Mouse (Mus musculus): ENCODE measurements around the gene Armc6.

The Armc6 gene

GRCm38 (mm10) chr8:70188707-70189106 lies 45.6 kb downstream of the Armc6 start:
- DNase-seq = no peak

DNA sequence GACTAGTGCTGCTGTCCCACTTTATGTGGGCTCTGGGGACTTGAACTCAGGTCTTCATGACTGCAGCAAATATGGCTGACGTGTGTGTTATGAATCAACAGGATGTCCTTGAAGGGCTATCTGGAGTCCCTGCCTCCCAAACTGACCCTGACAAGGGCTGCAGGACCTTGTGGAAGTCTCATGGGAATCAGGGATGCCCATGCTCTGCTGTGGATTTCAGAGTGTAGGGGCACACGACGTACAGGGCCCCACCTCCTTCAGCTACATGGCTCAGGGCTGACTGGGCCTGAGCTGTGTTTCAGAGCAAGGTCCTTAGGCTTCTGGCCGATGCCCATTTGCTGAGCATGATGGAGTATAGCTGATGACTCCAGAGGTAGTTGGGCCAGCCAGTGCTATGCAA lies 51.1 kb downstream of the Armc6 start:
- DNase-seq = no peak

DNA sequence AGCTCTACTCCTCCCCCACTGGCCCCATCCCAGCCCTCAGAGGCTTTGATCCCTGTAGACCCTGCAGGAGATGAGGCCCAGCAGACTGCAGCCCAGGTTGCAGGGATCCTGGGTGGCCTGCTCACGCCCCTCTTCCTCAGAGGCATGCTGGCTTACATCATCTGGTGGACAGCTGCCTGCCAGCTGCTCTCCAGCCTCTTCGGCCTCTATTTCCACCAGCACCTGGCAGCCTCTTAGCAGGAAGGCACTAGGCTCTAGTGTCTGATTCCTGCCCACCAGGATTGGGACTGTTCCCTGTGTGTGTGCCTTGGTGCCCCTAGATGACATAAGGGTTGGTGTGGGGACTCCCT lies 52.4 kb downstream of the Armc6 start:
- no peak for DNase-seq

DNA sequence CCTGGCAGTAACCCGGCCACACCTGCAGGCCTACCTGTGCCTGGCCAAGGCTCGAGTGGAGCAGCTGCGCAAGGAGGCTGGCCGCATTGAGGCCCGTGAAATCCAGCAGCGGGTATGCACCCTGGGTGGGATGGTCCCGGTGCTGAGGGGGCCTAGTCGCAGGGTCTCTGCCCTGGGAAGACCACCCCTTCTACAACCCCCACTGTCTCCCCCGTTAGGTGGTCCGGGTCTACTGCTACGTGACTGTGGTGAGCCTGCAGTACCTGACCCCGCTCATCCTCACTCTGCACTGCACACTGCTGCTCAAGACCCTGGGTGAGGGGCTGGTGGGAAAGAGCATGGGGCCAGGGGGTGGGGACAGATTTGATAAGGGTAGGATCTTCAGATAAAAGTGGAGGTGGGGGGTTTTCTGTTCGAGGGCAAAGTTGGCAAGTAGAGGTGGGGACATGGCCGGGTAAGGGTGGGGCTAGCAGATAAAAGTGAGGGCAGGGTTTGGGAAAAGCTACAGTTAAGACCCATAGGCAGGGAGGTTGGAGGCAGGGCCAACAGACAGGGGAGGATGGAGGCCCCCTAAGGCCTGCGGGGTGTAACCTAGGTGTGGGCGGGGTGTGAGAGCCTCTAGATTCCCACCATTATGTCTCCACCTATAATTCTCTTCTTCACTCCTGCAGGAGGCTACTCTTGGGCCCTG lies 52.9 kb downstream of the Armc6 start:
- DNase-seq = no peak

DNA sequence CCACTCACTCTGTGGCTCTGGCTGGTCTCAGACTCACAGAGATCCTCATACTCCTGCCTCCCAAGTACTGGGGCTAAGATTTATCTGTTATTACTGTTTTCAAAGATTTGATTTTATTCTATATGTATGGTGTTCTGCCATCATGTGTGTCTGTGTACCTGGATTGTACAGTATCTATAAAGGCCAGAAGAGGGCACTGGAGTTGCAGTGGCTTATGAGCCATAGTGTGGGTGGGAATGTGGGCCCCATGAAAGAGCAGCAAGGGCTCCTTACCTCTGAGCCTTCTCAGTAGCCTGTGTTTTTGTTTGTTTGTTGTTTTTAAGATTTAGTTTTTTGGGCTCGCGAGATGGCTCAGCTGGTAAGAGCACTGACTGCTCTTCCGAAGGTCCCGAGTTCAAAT lies 55.2 kb downstream of the Armc6 start:
- DNase-seq = no peak

- DNase-seq = no peak
These were observed 56.0 kb downstream of the Armc6 start for GRCm38 (mm10) chr8:70178231-70178630.

DNA sequence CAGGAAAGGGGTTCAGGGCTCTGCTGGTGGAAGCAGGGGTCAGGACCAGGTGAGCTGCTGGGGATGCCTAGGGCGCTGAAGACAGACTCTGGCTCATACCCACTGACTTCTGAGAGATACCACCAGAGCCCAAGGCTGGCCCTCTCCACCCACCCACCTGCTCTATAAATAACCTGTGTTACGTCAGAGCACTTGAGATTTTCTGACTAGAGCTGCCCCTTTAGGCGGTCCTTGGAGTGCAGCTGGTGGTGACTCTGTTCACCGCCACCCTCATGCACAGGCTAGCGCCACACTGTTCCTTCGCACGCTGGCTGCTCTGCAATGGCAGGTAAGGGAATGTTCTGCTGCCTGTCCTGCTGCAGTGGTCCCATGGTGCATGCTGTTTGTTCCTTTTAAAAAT lies 60.2 kb downstream of the Armc6 start:
- DNase-seq = no peak

- DNase-seq = no peak
These were observed 60.9 kb downstream of the Armc6 start for GRCm38 (mm10) chr8:70173320-70173719.

DNA sequence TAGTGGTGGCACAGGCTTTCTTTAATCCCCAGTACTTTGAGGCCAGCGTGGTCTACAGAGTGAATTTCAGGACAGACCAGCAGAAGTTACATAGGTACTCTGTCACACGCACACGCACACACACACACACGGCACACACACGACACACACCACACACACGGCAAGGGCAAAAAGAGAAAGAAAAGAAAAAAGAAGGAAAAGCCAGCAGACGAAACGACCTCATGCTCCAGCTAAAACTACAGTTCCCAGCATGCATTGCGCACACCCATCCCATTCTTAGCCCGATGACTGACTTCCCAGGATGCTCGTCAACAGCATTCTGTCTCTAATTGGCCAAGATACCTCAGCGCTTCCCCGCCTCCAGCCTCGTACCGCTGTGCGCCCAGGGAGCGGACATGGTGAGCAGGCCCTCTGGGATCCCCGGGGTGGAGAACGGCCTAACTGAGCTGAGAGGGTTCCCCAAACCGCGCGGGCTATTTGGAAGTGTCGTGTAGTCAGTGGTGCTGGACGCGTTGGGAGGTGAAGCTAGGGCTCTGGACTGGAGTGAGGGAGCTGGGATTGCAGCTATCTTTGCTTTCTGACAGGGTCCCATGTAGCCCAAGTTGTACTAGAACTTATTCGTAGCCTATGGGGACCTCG lies 62.1 kb downstream of the Armc6 start, which contains the start of gene Tmem161a:
Tmem161a (plus strand) TSS at position 314 of the 639 bp plus-strand sequence.
- DNase-seq = peak; percentile 88

DNA sequence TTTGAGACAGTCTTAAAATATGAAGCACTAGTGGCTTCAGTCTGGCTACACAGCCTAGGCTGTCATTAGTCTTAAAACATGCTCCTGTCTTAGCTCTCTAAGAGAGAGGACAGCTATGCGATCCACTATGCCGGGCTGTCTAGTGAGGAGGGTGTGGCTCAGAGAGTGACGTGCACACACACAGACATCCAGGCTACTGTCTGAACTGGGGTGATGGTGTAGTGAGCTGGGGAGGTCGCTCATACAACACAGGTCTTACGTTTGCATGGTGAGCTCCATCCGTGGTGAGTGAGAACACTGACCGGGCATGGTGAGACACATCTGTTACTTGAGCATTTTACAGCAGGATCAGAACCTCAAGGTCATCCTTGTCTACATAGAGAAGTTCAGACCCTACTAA lies 63.0 kb downstream of the Armc6 start:
- no peak for DNase-seq

- no peak for DNase-seq
These were observed 63.5 kb downstream of the Armc6 start for GRCm38 (mm10) chr8:70170748-70171147.
